Mouse (Mus musculus): ENCODE data around the gene Bad. TPM values are rescaled to one million over a fixed set of nuclear protein-coding genes. Genes with fewer than 3 reads are reported as not detected.
A peak's percentile ranks its signal among the peaks of the same experiment; 100 is the strongest.

Gene Bad
- polyA plus RNA-seq, 1 experiment = 36.2 TPM

- Histone ChIP-seq H3K4me3 (ENCODE audit: insufficient read depth, low read length) (peak overlapping the region; percentile 64), H3K4me1 (ENCODE audit: control insufficient read depth, insufficient read depth, low read length) (peaks cover 15% of the 10 kb centered on the region), H3K27ac (ENCODE audit: insufficient read depth, low read depth, low read length) (peak overlapping the region; percentile 40)
- TF ChIP-seq CTCF (IDR thresholded peaks at IDR 0.05; ENCODE audit: low read depth, low read length) (no peak), POLR2A (IDR thresholded peaks at IDR 0.05; ENCODE audit: borderline replicate concordance, low read depth, low read length) (no peak)
Observed at GRCm38 (mm10) chr19:6942764-6943163, 1.1 kb downstream of the Bad start.

- no peak overlapping the region for H3K4me3 ChIP-seq (ENCODE audit: insufficient read depth, low read length)
- no peak overlapping the region for H3K27ac ChIP-seq (ENCODE audit: insufficient read depth, low read depth, low read length)
- H3K4me1 ChIP-seq (ENCODE audit: control insufficient read depth, insufficient read depth, low read length) = peaks cover 19% of the 10 kb centered on the region
- TF ChIP-seq POLR2A (IDR thresholded peaks at IDR 0.05; ENCODE audit: borderline replicate concordance, low read depth, low read length) (no peak), CTCF (IDR thresholded peaks at IDR 0.05; ENCODE audit: low read depth, low read length) (no peak)
Observed at GRCm38 (mm10) chr19:6943709-6944108, 2.0 kb downstream of the Bad start.

GRCm38 (mm10) chr19:6947742-6948141, 6.1 kb downstream of the Bad start:
- Histone ChIP-seq H3K4me1 (ENCODE audit: control insufficient read depth, insufficient read depth, low read length) (peaks cover 27% of the 10 kb centered on the region), H3K27ac (ENCODE audit: insufficient read depth, low read depth, low read length) (no peak overlapping the region), H3K4me3 (ENCODE audit: insufficient read depth, low read length) (no peak overlapping the region)
- no peak for TF ChIP-seq POLR2A (IDR thresholded peaks at IDR 0.05; ENCODE audit: borderline replicate concordance, low read depth, low read length)
- no peak for TF ChIP-seq CTCF (IDR thresholded peaks at IDR 0.05; ENCODE audit: low read depth, low read length)

GRCm38 (mm10) chr19:6948186-6948585, 6.5 kb downstream of the Bad start:
- H3K4me3 ChIP-seq (ENCODE audit: insufficient read depth, low read length) = no peak overlapping the region
- no peak for TF ChIP-seq POLR2A (IDR thresholded peaks at IDR 0.05; ENCODE audit: borderline replicate concordance, low read depth, low read length)
- TF ChIP-seq CTCF (IDR thresholded peaks at IDR 0.05; ENCODE audit: low read depth, low read length) = no peak
- no peak overlapping the region for H3K27ac ChIP-seq (ENCODE audit: insufficient read depth, low read depth, low read length)
- peaks cover 32% of the 10 kb centered on the region for H3K4me1 ChIP-seq (ENCODE audit: control insufficient read depth, insufficient read depth, low read length)

GRCm38 (mm10) chr19:6949532-6949931, 7.9 kb downstream of the Bad start:
- Histone ChIP-seq H3K4me1 (ENCODE audit: control insufficient read depth, insufficient read depth, low read length) (peaks cover 31% of the 10 kb centered on the region), H3K27ac (ENCODE audit: insufficient read depth, low read depth, low read length) (no peak overlapping the region), H3K4me3 (ENCODE audit: insufficient read depth, low read length) (no peak overlapping the region)
- TF ChIP-seq CTCF (IDR thresholded peaks at IDR 0.05; ENCODE audit: low read depth, low read length) (no peak), POLR2A (IDR thresholded peaks at IDR 0.05; ENCODE audit: borderline replicate concordance, low read depth, low read length) (no peak)

- Histone ChIP-seq H3K4me3 (ENCODE audit: insufficient read depth, low read length) (peak overlapping the region; percentile 86), H3K27ac (ENCODE audit: insufficient read depth, low read depth, low read length) (no peak overlapping the region), H3K4me1 (ENCODE audit: control insufficient read depth, insufficient read depth, low read length) (peaks cover 31% of the 10 kb centered on the region)
- no peak for TF ChIP-seq POLR2A (IDR thresholded peaks at IDR 0.05; ENCODE audit: borderline replicate concordance, low read depth, low read length)
- no peak for TF ChIP-seq CTCF (IDR thresholded peaks at IDR 0.05; ENCODE audit: low read depth, low read length)
Observed at GRCm38 (mm10) chr19:6949951-6950350, 8.3 kb downstream of the Bad start.

- Histone ChIP-seq H3K4me1 (ENCODE audit: control insufficient read depth, insufficient read depth, low read length) (peaks cover 31% of the 10 kb centered on the region), H3K4me3 (ENCODE audit: insufficient read depth, low read length) (peak overlapping the region; percentile 86), H3K27ac (ENCODE audit: insufficient read depth, low read depth, low read length) (peak overlapping the region; percentile 91)
- TF ChIP-seq CTCF (IDR thresholded peaks at IDR 0.05; ENCODE audit: low read depth, low read length) = no peak
- TF ChIP-seq POLR2A (IDR thresholded peaks at IDR 0.05; ENCODE audit: borderline replicate concordance, low read depth, low read length) = no peak
Observed at GRCm38 (mm10) chr19:6950613-6951153, 9.0 kb downstream of the Bad start.

- Histone ChIP-seq H3K27ac (ENCODE audit: insufficient read depth, low read depth, low read length) (peak overlapping the region; percentile 91), H3K4me1 (ENCODE audit: control insufficient read depth, insufficient read depth, low read length) (peaks cover 25% of the 10 kb centered on the region)
Observed at GRCm38 (mm10) chr19:6951381-6951968, 9.8 kb downstream of the Bad start.

GRCm38 (mm10) chr19:6951994-6952711, 10.5 kb downstream of the Bad start:
- TF ChIP-seq CTCF (IDR thresholded peaks at IDR 0.05; ENCODE audit: low read depth, low read length) (no peak), POLR2A (IDR thresholded peaks at IDR 0.05; ENCODE audit: borderline replicate concordance, low read depth, low read length) (no peak)

More at GRCm38 (mm10) chr19:6951381-6951968, 9.8 kb downstream of the Bad start:
- H3K4me3 ChIP-seq (ENCODE audit: insufficient read depth, low read length) = peak overlapping the region; percentile 86
- no peak for TF ChIP-seq CTCF (IDR thresholded peaks at IDR 0.05; ENCODE audit: low read depth, low read length)
- TF ChIP-seq POLR2A (IDR thresholded peaks at IDR 0.05; ENCODE audit: borderline replicate concordance, low read depth, low read length) = no peak

GRCm38 (mm10) chr19:6952712-6953037, 11.0 kb downstream of the Bad start:
- no peak for TF ChIP-seq POLR2A (IDR thresholded peaks at IDR 0.05; ENCODE audit: borderline replicate concordance, low read depth, low read length)
- TF ChIP-seq CTCF (IDR thresholded peaks at IDR 0.05; ENCODE audit: low read depth, low read length) = no peak
- H3K27ac ChIP-seq (ENCODE audit: insufficient read depth, low read depth, low read length) = peak overlapping the region; percentile 91
- H3K4me3 ChIP-seq (ENCODE audit: insufficient read depth, low read length) = peak overlapping the region; percentile 76
- H3K4me1 ChIP-seq (ENCODE audit: control insufficient read depth, insufficient read depth, low read length) = peaks cover 18% of the 10 kb centered on the region

More at GRCm38 (mm10) chr19:6951994-6952711, 10.5 kb downstream of the Bad start:
- Histone ChIP-seq H3K4me3 (ENCODE audit: insufficient read depth, low read length) (peak overlapping the region; percentile 76), H3K27ac (ENCODE audit: insufficient read depth, low read depth, low read length) (peak overlapping the region; percentile 91), H3K4me1 (ENCODE audit: control insufficient read depth, insufficient read depth, low read length) (peaks cover 18% of the 10 kb centered on the region)

Measured in bone marrow macrophage, adult 2 months (primary cell).